Mouse (Mus musculus): ENCODE results near the gene Mafg.
"Not testable (repeated sequence)": the region's sequence is repeated elsewhere in the genome, so short reads cannot be mapped to it uniquely, and the experiment has no call there.

The Mafg gene

DNA sequence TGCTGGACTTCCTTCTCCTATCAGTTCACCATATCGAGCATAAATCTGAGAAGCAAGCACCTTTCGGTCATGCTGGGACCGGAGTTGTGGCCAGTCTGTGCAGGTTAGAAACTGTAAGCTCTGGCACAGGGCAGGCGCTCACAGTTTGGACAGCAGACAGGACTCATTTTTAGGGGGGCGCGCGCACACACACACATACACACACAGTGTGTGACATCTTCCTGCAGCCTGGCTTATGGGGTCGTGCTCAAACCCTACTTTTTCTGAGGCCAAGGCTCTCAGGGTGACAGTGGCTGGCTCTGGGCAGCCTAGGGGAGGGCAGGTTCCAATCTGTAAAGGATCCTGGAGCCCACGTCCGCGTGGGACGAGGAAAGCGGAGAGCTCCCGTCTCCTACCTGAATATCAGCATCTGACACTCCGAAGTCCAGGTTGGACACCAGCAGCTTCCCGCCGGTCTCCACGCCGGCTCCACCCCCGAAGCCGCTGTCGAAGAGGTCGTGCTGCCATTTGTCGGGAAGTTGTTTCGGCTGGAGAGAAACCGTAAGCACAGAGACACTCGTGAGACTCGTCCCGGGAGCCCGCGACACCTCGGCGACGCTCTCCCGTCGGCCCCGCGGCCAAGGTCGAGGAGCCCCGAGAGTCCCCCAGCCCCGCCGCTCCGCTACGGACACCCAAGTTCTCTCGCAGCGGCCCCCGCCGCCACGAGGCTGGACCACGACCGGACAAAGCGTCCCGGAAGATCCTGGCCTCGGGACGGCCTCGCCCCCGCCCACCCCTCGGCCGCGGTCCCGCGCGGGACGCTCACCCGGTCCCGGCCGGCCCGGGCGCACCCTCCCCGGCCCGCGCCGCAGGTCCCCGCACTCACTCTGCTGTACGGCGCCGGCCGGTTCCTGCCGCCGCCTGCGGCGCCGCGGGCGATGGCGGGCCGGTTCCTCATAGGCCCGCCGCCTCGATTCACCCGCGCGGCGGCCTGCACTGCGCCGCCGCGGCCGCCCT, 35.9 kb downstream of the Mafg start:
- DNase-seq (ENCODE audit: low spot score) = no peak

DNA sequence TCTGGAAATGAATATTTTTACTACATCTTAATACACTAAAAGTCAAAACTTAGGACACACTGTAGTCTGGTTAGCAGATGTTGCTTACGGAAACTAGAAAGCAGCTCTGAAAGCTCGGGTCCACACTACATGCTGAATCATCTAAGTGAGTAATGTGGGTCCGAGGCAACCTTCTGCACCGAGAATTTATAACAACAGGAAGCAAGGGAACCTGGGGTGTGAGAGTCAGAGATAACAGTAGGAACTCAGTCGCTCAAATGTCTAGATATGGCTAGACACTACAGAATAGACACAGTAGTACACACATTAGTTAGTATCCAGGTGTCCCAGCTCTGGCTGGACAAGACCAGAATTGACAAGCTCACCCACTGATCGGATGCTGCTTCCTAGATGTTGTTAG, 44.9 kb downstream of the Mafg start:
- DNase-seq (ENCODE audit: low spot score) = no peak

DNA sequence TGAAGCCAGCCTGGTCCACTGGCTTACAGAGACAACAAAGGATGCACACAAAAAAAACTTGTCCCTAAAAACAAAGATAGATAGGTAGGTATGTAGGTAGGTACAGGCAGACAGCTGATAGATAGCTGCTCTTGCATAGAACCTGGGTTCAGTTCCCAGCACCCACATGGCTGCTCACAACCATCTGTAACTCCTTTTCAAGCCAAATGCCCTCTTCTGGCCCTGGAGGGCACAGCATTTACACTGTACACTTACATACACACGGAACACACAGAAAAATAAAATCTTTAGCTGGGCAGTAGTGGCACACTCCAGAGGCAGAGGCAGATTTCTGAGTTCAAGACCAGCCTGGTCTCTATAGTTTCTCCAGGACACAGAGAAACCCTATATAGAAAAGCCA, 49.5 kb downstream of the Mafg start:
- DNase-seq (ENCODE audit: low spot score) = no peak

DNA sequence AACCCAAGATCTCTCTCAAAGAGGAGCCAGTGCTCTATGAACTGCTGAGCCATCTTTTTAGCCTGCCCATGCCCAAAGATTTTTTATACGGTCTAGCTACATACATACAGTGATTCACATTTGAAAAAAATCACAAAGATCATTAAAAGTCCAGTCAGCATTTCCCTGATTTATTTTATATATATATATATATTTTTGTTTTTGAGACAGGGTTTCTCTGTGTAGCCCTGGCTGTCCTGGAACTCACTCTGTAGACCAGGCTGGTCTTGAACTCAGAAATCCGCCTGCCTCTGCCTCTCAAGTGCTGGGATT, 50.5 kb downstream of the Mafg start:
- DNase-seq (ENCODE audit: low spot score) = not testable (repeated sequence)

DNA sequence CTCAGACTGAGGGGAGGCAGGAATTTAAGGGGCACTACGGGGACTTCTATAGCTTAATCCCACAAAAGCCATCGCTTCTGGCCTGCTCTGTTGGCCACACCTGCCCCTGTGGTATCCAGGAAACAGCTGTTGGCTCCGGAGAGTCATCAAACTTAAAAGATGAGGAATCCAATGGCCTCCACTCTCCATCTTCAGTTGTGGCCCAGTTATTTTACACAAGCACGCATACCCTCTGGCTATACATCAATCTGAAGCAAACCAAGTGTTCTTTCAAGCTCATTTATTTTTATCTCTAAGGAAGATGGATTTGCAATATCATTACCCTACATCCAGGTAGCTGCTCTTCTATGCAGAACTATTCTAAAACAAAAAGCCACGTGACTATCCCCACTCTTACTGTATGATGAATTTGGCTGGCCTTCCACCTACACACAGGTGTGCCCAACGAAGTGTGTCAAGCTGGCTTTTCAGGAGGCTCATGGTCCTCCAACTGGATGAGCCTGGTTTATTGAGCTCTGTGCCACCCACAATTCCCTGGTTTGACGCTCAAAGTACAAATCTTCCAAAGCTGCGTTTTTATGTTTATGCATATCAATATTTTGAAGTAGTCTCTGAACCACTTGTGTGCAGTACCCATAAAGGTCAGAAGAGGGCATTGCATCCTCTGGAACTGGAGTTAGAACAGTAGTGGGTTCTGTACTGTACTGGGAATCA, 51.0 kb downstream of the Mafg start:
- DNase-seq (ENCODE audit: low spot score) = peak; percentile 60

DNA sequence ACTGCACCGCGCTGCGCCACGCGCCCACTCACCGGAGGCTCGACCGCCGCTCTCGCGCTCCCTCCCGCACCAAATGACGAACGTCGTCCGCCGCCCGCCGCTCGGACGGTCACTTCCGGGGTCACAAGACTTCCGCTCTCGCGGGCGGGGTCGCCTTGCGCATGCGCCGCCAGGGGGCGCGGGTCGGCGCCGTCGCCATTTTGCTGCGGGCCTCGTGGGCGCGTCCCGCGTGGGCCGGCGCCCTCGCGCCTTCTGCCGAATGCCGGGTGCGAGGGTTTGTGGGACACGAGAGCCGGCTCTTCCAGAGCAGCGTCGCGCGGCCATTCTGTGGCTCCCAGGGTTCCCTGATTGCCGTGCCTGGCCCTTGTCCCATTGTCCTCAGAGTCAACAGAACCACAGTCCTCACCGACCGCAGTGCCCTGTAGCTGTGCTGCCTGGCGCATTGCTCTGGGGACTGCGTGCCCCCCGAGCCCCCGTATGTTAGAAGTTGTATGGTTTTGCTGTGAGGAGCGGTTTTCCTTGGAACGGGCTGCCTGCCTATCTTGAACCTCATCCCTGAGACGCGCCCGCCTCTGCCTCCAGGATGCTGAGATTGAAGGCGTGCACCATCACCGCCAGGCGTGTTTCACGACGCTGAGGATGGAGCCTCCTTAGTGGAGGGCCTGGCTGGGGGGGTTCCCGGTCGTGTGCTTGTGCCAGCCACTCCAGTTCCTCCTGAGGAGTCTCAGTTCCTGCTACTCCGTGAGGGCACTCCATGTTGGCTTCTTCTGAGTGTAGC, 51.7 kb downstream of the Mafg start, which contains the start of gene Arhgdia:
Gene Arhgdia, minus strand, starts transcription at position 135 of the 778 bp plus-strand sequence.
- DNase-seq (ENCODE audit: low spot score) = peak; percentile 88

DNA sequence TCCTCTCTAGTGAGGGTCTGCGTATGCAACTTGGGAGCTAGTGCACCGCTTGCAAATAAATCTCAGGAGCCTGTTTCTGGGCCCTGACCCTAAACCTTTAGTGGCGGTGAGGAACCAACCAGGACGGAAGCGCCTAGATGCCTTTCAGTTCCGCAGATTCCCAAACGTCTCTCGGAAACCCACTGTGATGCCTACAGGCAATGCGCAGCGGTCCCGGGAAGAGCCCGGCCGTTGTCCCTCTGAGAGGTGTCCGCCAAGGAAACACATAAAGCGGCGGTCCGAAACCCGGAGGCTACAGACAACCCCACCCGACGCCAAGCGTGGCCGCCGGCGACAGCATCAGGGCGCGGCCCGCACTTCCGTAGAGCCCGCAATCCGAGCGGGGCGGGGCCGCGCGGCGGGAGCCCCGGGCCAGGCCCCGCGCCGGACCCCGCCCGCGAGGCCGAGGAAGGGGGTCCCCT, 52.5 kb downstream of the Mafg start:
- DNase-seq (ENCODE audit: low spot score) = peak; percentile 40

DNA sequence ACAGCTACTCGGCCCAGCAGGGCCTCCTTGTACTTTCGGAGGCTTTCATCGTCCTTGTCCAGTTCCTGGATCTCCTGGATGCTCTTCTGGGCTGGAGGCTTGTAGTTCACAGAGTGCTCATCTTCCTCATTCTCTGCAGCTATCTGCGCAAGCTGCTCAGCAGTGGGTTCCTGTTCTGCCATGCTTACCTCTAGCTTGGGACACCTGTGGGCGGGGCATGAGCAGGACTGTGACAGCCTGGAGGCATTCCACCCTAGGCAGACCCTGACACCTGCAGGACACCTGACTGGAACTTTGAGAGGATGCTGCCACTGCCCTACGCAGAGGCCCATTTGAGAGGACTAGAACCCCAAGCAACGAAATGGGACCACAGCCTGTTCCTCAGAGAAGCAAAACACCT, 53.2 kb downstream of the Mafg start:
- DNase-seq (ENCODE audit: low spot score) = peak; percentile 39

DNA sequence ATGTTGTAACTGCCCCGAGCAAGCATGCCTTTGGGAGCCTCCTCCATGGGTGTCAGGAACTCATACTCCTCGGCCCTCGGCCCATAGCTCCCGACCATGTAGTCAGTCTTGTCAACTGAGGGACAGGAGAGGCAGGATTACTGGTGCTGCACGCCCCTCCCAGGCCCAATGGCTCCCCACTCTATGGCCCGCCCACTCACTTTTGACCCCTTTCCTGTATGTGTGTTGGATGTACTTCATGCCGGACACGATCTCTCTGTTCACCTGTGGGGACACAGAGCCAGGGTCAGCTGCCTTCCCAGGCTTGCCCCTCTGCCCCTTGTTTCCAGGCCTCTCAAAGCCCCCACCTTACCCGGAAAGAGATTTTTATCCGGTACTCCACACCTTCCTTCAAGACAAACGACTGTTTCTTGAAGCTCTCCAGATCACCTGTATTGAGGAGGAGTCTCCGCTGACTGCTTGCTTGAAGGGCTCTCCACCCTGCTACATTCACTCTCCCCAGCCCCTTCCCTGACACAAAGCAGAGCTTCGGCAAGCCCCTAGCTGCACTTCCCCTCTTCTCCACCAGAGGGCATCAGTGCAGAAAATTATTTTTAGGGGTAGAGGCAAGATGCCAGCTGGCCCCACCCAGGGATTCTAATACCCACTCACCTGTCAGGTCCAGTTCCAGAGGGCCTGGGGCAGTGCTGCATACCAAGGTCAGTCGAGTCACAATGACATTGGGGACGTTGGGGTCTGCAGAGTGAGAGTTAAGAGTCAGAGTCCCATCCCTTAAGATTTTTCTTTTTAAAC, 53.9 kb downstream of the Mafg start:
- DNase-seq (ENCODE audit: low spot score) = peak; percentile 76

DNA sequence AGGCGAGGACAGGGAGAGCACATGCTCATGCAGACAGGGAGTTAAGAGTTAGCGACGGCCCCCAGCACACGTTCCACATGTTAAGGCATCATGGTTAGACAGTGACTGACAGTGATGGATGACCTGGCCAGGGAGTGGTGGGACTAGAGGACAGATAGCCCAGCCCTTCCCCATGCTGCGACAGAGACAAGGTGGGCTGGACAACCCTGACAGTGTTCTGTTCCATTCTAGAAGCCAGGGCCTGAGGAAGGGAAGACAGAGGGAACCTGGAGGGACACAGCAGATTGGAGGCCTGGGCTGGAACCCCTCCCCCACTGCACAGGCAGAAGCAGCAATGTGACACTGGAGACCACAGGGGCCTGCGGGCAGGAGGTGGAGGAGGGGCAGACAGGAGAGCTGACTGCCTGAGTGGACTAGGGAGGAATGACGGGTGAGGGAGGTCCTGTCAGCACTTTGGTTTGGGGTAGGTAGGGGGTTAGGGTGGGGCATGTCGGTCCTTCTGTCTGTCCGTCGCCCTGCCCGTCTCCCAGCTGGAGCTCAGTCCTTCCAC, 54.6 kb downstream of the Mafg start:
- DNase-seq (ENCODE audit: low spot score) = no peak

DNA sequence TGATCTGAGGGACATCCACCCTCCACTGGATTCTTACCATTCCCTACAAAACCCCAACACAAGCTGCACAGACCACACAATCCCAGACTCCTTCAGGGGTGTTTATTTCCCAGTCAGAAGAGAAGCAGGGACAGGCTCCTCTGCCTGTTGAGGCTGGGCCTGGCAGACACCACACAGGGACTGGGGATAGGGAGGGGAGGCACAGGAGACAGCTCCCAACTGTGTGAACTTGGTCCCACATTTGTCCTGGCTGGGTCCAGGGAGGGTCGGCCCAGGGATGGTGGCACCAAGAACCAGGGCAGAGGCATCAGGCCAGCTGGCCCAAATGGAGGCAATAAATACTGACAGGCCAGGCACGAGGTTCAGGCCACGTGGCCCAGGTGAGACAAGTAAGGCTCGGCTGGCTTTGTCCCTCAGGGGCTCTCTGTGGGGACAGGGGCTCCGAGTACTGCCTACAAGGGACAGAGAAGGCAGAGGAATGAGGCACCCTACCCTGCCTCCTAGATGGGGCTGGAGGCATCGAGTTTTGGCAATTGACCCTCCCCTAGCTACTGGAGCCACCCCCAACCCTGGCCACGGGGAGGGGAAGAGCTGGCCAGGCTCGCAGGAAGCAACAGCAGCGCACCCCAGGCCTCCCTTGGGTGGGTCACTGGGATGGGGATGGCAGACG, 55.2 kb downstream of the Mafg start:
- no peak for DNase-seq (ENCODE audit: low spot score)

DNA sequence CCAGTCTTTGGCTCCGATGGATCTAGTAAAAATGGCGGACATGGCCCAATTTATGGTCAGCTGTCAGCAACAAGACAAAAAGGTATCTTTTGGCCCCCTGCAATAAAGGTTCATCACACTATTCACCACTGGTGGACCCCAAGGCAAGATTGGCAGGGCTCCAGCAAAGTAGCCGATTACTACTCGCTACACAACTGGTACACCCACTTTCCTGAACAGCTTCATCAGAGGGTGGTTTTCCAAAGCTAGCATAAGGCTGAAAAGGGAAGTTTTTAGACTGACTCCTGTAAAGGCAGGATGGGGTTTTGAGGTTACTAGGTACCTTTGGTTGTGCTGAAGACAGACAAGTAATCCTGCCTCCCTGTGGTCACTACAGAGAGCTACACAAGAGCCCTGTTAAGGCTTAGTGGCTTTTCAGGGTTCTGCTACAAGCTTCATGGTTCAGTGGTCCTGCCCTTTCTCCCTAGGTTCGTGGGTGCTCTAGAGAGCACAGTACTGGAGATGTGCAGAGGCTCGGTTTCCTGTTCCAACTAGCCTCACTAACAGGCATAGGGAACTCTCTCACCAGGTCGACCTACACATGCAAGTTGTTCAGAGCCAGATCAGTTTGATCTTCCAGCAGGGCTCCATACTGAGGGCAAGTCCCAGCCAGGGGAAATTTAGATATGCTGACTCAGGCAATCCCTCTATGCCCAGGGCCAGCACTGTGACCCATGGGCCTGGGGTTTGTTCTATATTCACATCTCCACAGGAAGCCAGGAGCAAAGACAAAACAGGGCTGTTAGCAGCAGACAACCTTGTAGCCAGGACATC, 56.0 kb downstream of the Mafg start:
- no peak for DNase-seq (ENCODE audit: low spot score)

DNA sequence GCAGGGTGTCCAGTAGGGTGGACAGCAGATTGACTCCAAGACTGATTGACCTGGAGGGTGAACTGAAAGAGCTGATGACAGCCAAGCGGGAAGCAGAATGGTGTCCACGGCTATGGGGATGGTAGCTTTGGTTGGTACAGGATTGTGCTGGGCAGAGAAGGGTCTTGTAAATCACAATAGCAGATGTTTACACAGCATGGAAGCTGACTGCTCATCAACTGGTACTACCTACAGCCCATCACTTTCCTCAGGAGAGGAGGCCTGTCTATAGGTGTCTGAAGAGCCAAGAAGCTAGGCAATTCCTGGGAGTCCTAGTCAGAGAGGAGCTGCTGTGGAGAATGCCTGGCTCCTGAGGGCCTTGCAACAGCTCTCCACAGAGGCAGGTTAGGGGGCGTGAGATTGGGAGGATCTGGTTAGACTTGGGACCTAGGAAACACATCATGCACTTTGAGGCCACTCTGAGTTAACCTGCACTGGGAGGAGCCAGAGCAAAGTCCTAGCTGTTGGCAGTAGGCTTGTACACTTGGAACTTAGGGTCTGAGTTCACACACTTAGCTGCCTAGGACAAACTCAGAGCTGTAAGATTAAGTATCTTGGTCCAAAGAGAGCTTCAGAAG, 56.9 kb downstream of the Mafg start:
- DNase-seq (ENCODE audit: low spot score) = no peak

DNA sequence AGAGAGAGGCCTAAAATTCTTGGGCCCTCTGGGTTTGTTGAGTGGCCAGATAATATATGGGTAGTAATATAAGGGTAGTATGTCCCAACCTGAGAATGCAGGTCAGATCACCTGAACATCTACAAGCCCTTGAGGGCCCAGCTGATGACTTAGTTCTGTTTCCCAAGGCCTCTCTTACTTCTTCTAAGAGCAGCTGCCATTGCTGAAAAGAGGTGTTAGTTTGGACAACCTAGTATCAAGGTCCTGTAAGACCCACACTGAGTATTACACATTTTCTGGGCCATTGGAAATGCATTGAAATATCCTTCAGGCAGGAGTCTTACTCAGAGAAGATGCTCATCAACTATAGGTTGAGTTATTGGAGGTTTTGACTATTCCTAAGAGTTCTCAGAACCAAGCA, 57.5 kb downstream of the Mafg start:
- no peak for DNase-seq (ENCODE audit: low spot score)

All from lung, postnatal 25 days (tissue).